Mouse (Mus musculus) lung, embryonic 14.5 days (tissue): Measurements from ENCODE around the gene Kmt5a. TPM values are rescaled to one million over a fixed set of nuclear protein-coding genes. Genes with fewer than 3 reads are reported as not detected.

Source experiments
- ATAC-seq: fragments of 200-750 bp; cut with Nextera tagmentation; 2 replicates; pipeline ENCODE4 v1.8.0; 2017; ENCODE audit warnings: mild to moderate bottlenecking, moderate TSS enrichment, moderate library complexity; ENCODE audit not compliant: insufficient read depth
- DNase-seq: peaks from one replicate; pipeline ENCODE4 v3.0.0-alpha.2; 2015
- H3K27ac ChIP-seq: fragments of 300-500 bp; sonication (generic); 2 replicates; pipeline ENCODE4 v1.5.1; 2014; ENCODE audit warnings: low read depth, mild to moderate bottlenecking, moderate library complexity
- H3K27me3 ChIP-seq: fragments of 300-500 bp; sonication (generic); 2 replicates; pipeline ENCODE4 v1.6.1; 2014; ENCODE audit warnings: low read length, control low read depth; ENCODE audit not compliant: insufficient read depth
- H3K36me3 ChIP-seq: fragments of 300-500 bp; sonication (generic); 2 replicates; pipeline ENCODE4 v1.6.1; 2014; ENCODE audit warnings: control low read depth; ENCODE audit not compliant: insufficient read depth
- H3K4me1 ChIP-seq: fragments of 300-500 bp; sonication (generic); 2 replicates; pipeline ENCODE4 v1.6.1; 2014; ENCODE audit warnings: antibody characterized with exemption, control low read depth; ENCODE audit not compliant: insufficient read depth
- H3K4me2 ChIP-seq: fragments of 300-500 bp; sonication (generic); 2 replicates; pipeline ENCODE4 v1.6.1; 2014; ENCODE audit warnings: mild to moderate bottlenecking
- H3K4me3 ChIP-seq: fragments of 300-500 bp; sonication (generic); 2 replicates; pipeline ENCODE4 v1.5.1; 2014; ENCODE audit warnings: low read depth, low read length
- H3K9ac ChIP-seq: fragments of 300-500 bp; sonication (generic); 2 replicates; pipeline ENCODE4 v1.6.1; 2014
- H3K9me3 ChIP-seq: fragments of 300-500 bp; sonication (generic); 2 replicates; pipeline ENCODE4 v1.6.1; 2016; ENCODE audit warnings: low read depth, low read length, control low read depth
- CTCF ChIP-seq: IDR thresholded peaks from 2 replicates; pipeline ENCODE4 v1.5.1; 2016; ENCODE audit warnings: antibody characterized with exemption, low read depth
- WGBS: fragments of 180-500 bp; shearing (Covaris S2); extraction: QIAGEN DNeasy Blood & Tissue Kit; methylation state at CpG from one replicate; pipeline ENCODE4 v1.1.7; 2014; 5-methylcytosine and 5-hydroxymethylcytosine counted together
- polyA plus RNA-seq: library from polyadenylated mRNA; unstranded; fragments of >200 nt; fragmentation: Nextera tagmentation; extraction: Ambion mirVana; gene quantifications from 2 replicates; pipeline ENCODE4 v1.2.1, GENCODE M21; 2014

Kmt5a gene
- polyA plus RNA-seq, 1 experiment from 2014 or later: 97.5 TPM

- no peaks in the 10 kb centered on the region for H3K27me3 ChIP-seq
- H3K4me2 ChIP-seq: peak within 1 kb of the TSS; percentile 78
- peaks cover 4% of the 10 kb centered on the region for H3K4me1 ChIP-seq
- peak within 1 kb of the TSS; percentile 100 for H3K27ac ChIP-seq
- peak; percentile 94 for ATAC-seq
- WGBS: under 1% methylated on average over 48 of the region's 48 CpGs
- H3K9me3 ChIP-seq: no peaks in the 10 kb centered on the region
- peak; percentile 95 for DNase-seq
- TF ChIP-seq CTCF: 0 out of 2 replicates have a peak, but pooled peaks have one; percentile 27
- peak within 1 kb of the TSS; percentile 91 for H3K9ac ChIP-seq
- no peaks in the 10 kb centered on the region for H3K36me3 ChIP-seq
- peak within 1 kb of the TSS; percentile 66 for H3K4me3 ChIP-seq
Observed at GRCm38 (mm10) chr5:124482966-124483654, 43.4 kb downstream of the Kmt5a start, which contains the start of gene Snrnp35. Snrnp35 (plus strand) TSS chr5:124483134.

- Histone ChIP-seq H3K36me3 (no peaks in the 10 kb centered on the region), H3K9me3 (no peaks in the 10 kb centered on the region), H3K9ac (peak overlapping the region; percentile 91), H3K27ac (peak overlapping the region; percentile 100), H3K4me1 (no peaks in the 10 kb centered on the region; the same call in 1 of the 2 replicates), H3K4me3 (peak overlapping the region; percentile 66), H3K4me2 (peak overlapping the region; percentile 78), H3K27me3 (no peaks in the 10 kb centered on the region)
- ATAC-seq: peak; percentile 38
- peak; percentile 15; the same call in 1 of the 2 replicates for TF ChIP-seq CTCF
- 6% methylated on average over 15 of the region's 15 CpGs for WGBS
- DNase-seq: no peak
Observed at GRCm38 (mm10) chr5:124483655-124484396, 44.1 kb downstream of the Kmt5a start.

DNA sequence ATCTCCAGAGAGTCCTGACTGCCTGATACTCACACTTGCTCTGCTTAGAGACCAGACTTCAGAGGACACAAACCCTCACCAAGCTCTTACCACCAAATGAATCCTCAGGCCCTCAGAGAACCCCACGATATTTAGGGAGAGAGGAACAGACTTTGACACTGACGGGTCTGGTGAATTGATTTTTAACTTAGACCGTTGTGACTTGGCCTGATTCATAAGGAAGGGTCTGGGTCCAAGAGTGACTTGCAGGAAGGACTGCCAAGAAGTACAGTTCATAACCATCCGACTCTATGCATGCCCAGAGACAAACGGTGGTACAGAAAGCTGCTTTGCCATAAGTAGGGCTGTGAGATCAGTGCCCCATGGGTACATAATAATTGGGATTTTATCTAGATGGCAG is 45.9 kb downstream of the Kmt5a start:
- no peaks in the 10 kb centered on the region for H3K9me3 ChIP-seq
- WGBS: 84% methylated on average over 5 of the region's 5 CpGs
- no peak for DNase-seq
- no peak for ATAC-seq
- no peak for TF ChIP-seq CTCF
- H3K4me3 ChIP-seq: no peak overlapping the region
- no peak overlapping the region for H3K4me2 ChIP-seq
- peaks cover 12% of the 10 kb centered on the region for H3K36me3 ChIP-seq
- H3K27ac ChIP-seq: no peak overlapping the region
- no peaks in the 10 kb centered on the region for H3K4me1 ChIP-seq
- H3K9ac ChIP-seq: no peak overlapping the region
- H3K27me3 ChIP-seq: no peaks in the 10 kb centered on the region

DNA sequence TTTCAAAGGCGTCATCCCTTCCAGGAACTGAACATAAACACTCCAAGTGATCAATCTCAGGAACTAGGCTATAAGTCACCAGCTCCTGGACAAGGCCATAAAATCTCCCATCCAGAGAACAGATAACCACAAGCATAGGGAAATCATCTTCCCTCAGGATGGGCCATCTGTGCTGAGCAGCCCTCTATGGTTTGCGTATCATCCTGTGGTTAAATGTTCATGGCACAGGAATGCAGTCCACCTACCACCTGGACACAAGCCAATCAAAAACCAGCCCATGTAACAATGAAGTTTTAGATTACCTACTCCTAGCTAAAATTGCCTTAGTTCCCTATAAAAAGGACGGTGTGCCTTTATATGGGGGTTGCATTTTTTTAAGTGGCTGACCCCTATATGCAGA is 49.2 kb downstream of the Kmt5a start:
- ATAC-seq (no peak), DNase-seq (no peak)
- 80% methylated on average over 3 of the region's 3 CpGs for WGBS
- Histone ChIP-seq H3K36me3 (peaks cover 43% of the 10 kb centered on the region), H3K4me2 (no peak overlapping the region), H3K4me3 (no peak overlapping the region), H3K27ac (no peak overlapping the region), H3K27me3 (no peaks in the 10 kb centered on the region), H3K4me1 (no peaks in the 10 kb centered on the region), H3K9me3 (no peaks in the 10 kb centered on the region), H3K9ac (no peak overlapping the region)
- TF ChIP-seq CTCF: no peak

DNA sequence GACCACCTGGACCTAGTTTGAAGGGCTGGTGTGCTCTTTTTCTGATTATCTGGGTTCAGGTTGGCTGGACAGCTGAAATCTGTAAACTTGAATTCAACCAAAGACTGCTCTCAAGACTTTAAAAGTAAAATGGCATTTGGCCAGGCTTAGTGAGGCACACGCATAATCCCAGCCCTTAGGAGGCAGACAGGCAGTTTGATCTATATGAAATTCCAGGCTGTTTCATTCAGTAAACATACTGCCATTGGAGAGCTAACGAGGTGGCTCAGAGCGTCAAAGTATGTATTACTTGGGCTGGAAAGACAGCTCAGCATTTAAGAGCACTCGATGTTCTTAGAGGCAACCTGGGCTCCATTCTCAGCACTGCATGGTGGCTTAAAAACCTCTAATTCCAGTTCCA is 52.0 kb downstream of the Kmt5a start:
- 49% methylated on average over 4 of the region's 4 CpGs for WGBS
- Histone ChIP-seq H3K4me3 (no peak overlapping the region), H3K4me2 (no peak overlapping the region), H3K27me3 (no peaks in the 10 kb centered on the region), H3K27ac (no peak overlapping the region), H3K4me1 (no peaks in the 10 kb centered on the region), H3K9me3 (no peaks in the 10 kb centered on the region), H3K9ac (no peak overlapping the region), H3K36me3 (peaks cover 57% of the 10 kb centered on the region)
- no peak for TF ChIP-seq CTCF
- ATAC-seq (no peak), DNase-seq (peak; percentile 57)

GRCm38 (mm10) chr5:124492618-124493017 is 52.9 kb downstream of the Kmt5a start:
- H3K27ac ChIP-seq: no peak overlapping the region
- 81% methylated on average over 4 of the region's 4 CpGs for WGBS
- ATAC-seq (no peak), DNase-seq (no peak)
- H3K9ac ChIP-seq: no peak overlapping the region
- no peak overlapping the region for H3K4me3 ChIP-seq
- H3K4me2 ChIP-seq: no peak overlapping the region
- no peaks in the 10 kb centered on the region for H3K27me3 ChIP-seq
- no peak for TF ChIP-seq CTCF
- H3K36me3 ChIP-seq: peaks cover 59% of the 10 kb centered on the region
- no peaks in the 10 kb centered on the region for H3K9me3 ChIP-seq
- no peaks in the 10 kb centered on the region for H3K4me1 ChIP-seq

DNA sequence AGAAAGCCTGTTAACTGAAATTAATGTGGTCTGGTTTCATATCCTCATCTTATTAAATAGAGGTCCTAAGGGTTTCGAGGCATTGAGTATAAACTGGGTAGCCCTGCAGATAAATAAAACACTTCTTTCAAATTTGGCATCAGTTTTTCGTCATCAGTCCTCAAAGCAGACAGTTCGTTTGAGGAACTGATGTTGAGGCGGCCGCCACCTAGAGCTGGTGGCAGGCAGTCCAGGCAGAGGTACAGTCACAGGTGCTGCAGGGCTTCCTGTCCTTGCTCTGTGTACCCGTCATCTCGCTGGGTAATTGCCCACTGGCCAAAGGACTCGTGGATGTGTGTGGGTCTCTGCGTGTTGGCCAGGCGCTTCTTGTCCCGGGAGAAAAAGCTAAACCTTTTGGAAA is 53.7 kb downstream of the Kmt5a start:
- 89% methylated on average over 11 of the region's 11 CpGs for WGBS
- H3K36me3 ChIP-seq: peaks cover 62% of the 10 kb centered on the region

More for the DNA sequence above, 53.7 kb downstream of the Kmt5a start:
- no peak overlapping the region for H3K9ac ChIP-seq
- no peak overlapping the region for H3K4me2 ChIP-seq
- H3K27ac ChIP-seq: no peak overlapping the region
- DNase-seq (no peak), ATAC-seq (no peak)
- no peak overlapping the region for H3K4me3 ChIP-seq
- no peaks in the 10 kb centered on the region for H3K9me3 ChIP-seq
- H3K4me1 ChIP-seq: no peaks in the 10 kb centered on the region
- H3K27me3 ChIP-seq: no peaks in the 10 kb centered on the region
- TF ChIP-seq CTCF: no peak
